Mouse (Mus musculus): ENCODE measurements around the gene Gm44502. TPM values are rescaled to one million over a fixed set of nuclear protein-coding genes. Genes with fewer than 3 reads are reported as not detected.
A peak's percentile ranks its signal among the peaks of the same experiment; 100 is the strongest.

The Gm44502 gene
- not detected in 2 replicates for polyA plus RNA-seq (2015; fragmentation: Nextera tagmentation; extraction: Ambion mirVana)

- Histone ChIP-seq H3K4me2 (replicated peaks; ENCODE audit: low read depth) (peak within 1 kb of the TSS; percentile 97), H3K27me3 (ENCODE audit: control insufficient read depth, insufficient read depth, low read length) (no peaks in the 10 kb centered on the region), H3K9ac (ENCODE audit: low read length) (peak within 1 kb of the TSS; percentile 83), H3K27ac (replicated peaks) (peak within 1 kb of the TSS; percentile 98), H3K4me3 (ENCODE audit: low read depth, low read length) (peak within 1 kb of the TSS; percentile 78), H3K9me3 (ENCODE audit: control insufficient read depth, low read length) (no peaks in the 10 kb centered on the region), H3K4me1 (replicated peaks; ENCODE audit: control insufficient read depth, insufficient read depth) (no peaks in the 10 kb centered on the region), H3K36me3 (ENCODE audit: control insufficient read depth, insufficient read depth, low read length) (no peaks in the 10 kb centered on the region)
- peak; percentile 96 for ATAC-seq (ENCODE audit: low FRiP score, low TSS enrichment)
- DNase-seq (ENCODE audit: low spot score) = peak; percentile 93
- TF ChIP-seq CTCF (IDR thresholded peaks at IDR 0.05; ENCODE audit: low read depth) = no peak
- no peak for TF ChIP-seq EP300 (optimal IDR thresholded peaks at IDR 0.05)
- under 1% methylated on average over 70 of the region's 70 CpGs for WGBS
These were observed at the start of gene Gm44502, which contains the start of the genes C730034F03Rik and Chkb for GRCm38 (mm10) chr15:89429352-89430221. Gene Gm44502 (minus strand): TSS chr15:89429696. Gene C730034F03Rik (plus strand): TSS chr15:89429589. Gene Chkb (minus strand): TSS chr15:89429908.

DNA sequence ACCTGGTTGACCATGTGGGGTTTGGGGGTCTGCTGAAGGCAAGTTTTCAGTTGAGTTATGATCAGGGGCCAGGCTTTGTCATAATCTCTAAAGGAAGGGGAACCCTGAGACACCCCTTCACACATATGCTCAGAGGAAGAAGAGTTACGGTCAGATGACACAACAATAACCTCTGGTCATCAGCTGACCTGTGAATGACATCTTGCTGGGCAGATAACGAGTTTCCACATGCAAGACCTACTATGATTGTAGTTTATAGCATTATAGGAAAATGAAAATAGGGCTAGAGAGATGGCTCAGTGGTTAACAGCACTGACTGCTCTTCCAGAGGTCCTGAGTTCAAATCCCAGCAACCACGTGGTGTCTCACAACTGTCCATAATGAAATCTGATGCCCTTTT, 49.1 kb upstream of the Gm44502 start:
- WGBS = 84% methylated on average over 3 of the region's 3 CpGs
- no peak for ATAC-seq (ENCODE audit: low FRiP score, low TSS enrichment)
- TF ChIP-seq CTCF (IDR thresholded peaks at IDR 0.05; ENCODE audit: low read depth) = no peak
- TF ChIP-seq EP300 (optimal IDR thresholded peaks at IDR 0.05) = no peak

GRCm38 (mm10) chr15:89477806-89478205, 48.3 kb upstream of the Gm44502 start:
- H3K4me1 ChIP-seq (replicated peaks; ENCODE audit: control insufficient read depth, insufficient read depth) = no peaks in the 10 kb centered on the region
- no peak overlapping the region for H3K4me2 ChIP-seq (replicated peaks; ENCODE audit: low read depth)
- H3K9ac ChIP-seq (ENCODE audit: low read length) = no peak overlapping the region
- 61% methylated on average over 8 of the region's 8 CpGs for WGBS
- H3K27ac ChIP-seq (replicated peaks) = no peak overlapping the region
- no peaks in the 10 kb centered on the region for H3K27me3 ChIP-seq (ENCODE audit: control insufficient read depth, insufficient read depth, low read length)
- no peaks in the 10 kb centered on the region for H3K9me3 ChIP-seq (ENCODE audit: control insufficient read depth, low read length)
- TF ChIP-seq CTCF (IDR thresholded peaks at IDR 0.05; ENCODE audit: low read depth) (no peak), EP300 (optimal IDR thresholded peaks at IDR 0.05) (no peak)
- no peak overlapping the region for H3K4me3 ChIP-seq (ENCODE audit: low read depth, low read length)
- no peak for DNase-seq (ENCODE audit: low spot score)
- no peak for ATAC-seq (ENCODE audit: low FRiP score, low TSS enrichment)
- no peaks in the 10 kb centered on the region for H3K36me3 ChIP-seq (ENCODE audit: control insufficient read depth, insufficient read depth, low read length)

More for the DNA sequence above, 49.1 kb upstream of the Gm44502 start:
- Histone ChIP-seq H3K4me3 (ENCODE audit: low read depth, low read length) (no peak overlapping the region), H3K4me2 (replicated peaks; ENCODE audit: low read depth) (no peak overlapping the region), H3K9ac (ENCODE audit: low read length) (no peak overlapping the region), H3K36me3 (ENCODE audit: control insufficient read depth, insufficient read depth, low read length) (no peaks in the 10 kb centered on the region), H3K27me3 (ENCODE audit: control insufficient read depth, insufficient read depth, low read length) (no peaks in the 10 kb centered on the region), H3K9me3 (ENCODE audit: control insufficient read depth, low read length) (no peaks in the 10 kb centered on the region), H3K4me1 (replicated peaks; ENCODE audit: control insufficient read depth, insufficient read depth) (no peaks in the 10 kb centered on the region), H3K27ac (replicated peaks) (no peak overlapping the region)
- no peak for DNase-seq (ENCODE audit: low spot score)

- H3K36me3 ChIP-seq (ENCODE audit: control insufficient read depth, insufficient read depth, low read length) = no peaks in the 10 kb centered on the region
- 31% methylated on average over 9 of the region's 9 CpGs for WGBS
- H3K4me3 ChIP-seq (ENCODE audit: low read depth, low read length) = peak within 1 kb of the TSS; percentile 57
- peak within 1 kb of the TSS; percentile 81 for H3K27ac ChIP-seq (replicated peaks)
- DNase-seq (ENCODE audit: low spot score) (no peak), ATAC-seq (ENCODE audit: low FRiP score, low TSS enrichment) (no peak)
- TF ChIP-seq CTCF (IDR thresholded peaks at IDR 0.05; ENCODE audit: low read depth) (no peak), EP300 (optimal IDR thresholded peaks at IDR 0.05) (no peak)
- H3K27me3 ChIP-seq (ENCODE audit: control insufficient read depth, insufficient read depth, low read length) = no peaks in the 10 kb centered on the region
- H3K4me1 ChIP-seq (replicated peaks; ENCODE audit: control insufficient read depth, insufficient read depth) = no peaks in the 10 kb centered on the region
- peak within 1 kb of the TSS; percentile 65 for H3K9ac ChIP-seq (ENCODE audit: low read length)
- H3K9me3 ChIP-seq (ENCODE audit: control insufficient read depth, low read length) = no peaks in the 10 kb centered on the region
- H3K4me2 ChIP-seq (replicated peaks; ENCODE audit: low read depth) = peak within 1 kb of the TSS; percentile 87
These were observed 47.6 kb upstream of the Gm44502 start, which contains the start of gene Arsa for GRCm38 (mm10) chr15:89477091-89477491. Gene Arsa (minus strand): TSS chr15:89477425.

GRCm38 (mm10) chr15:89476475-89476815, 46.9 kb upstream of the Gm44502 start:
- no peak for DNase-seq (ENCODE audit: low spot score)
- H3K9me3 ChIP-seq (ENCODE audit: control insufficient read depth, low read length) = no peaks in the 10 kb centered on the region
- H3K4me1 ChIP-seq (replicated peaks; ENCODE audit: control insufficient read depth, insufficient read depth) = no peaks in the 10 kb centered on the region
- WGBS = 6% methylated on average over 5 of the region's 5 CpGs
- H3K27me3 ChIP-seq (ENCODE audit: control insufficient read depth, insufficient read depth, low read length) = no peaks in the 10 kb centered on the region
- no peaks in the 10 kb centered on the region for H3K36me3 ChIP-seq (ENCODE audit: control insufficient read depth, insufficient read depth, low read length)
- no peak for TF ChIP-seq CTCF (IDR thresholded peaks at IDR 0.05; ENCODE audit: low read depth)
- TF ChIP-seq EP300 (optimal IDR thresholded peaks at IDR 0.05) = no peak
- ATAC-seq (ENCODE audit: low FRiP score, low TSS enrichment) = no peak; the same call in 1 of the 2 replicates
- peak overlapping the region; percentile 81 for H3K27ac ChIP-seq (replicated peaks)
- H3K9ac ChIP-seq (ENCODE audit: low read length) = peak overlapping the region; percentile 65
- peak overlapping the region; percentile 87 for H3K4me2 ChIP-seq (replicated peaks; ENCODE audit: low read depth)
- peak overlapping the region; percentile 57 for H3K4me3 ChIP-seq (ENCODE audit: low read depth, low read length)

Data from stomach, postnatal 0 days (tissue).